Mouse (Mus musculus): Measurements from ENCODE around the gene Eif4ebp2. TPM values are rescaled to one million over a fixed set of nuclear protein-coding genes. Genes with fewer than 3 reads are reported as not detected.
A peak's percentile ranks its signal among the peaks of the same experiment; 100 is the strongest.

The Eif4ebp2 gene
- polyA plus RNA-seq, 1 experiment: 127 TPM

- H3K27ac ChIP-seq (ENCODE audit: insufficient read depth, low read depth, low read length): no peak overlapping the region
- DNase-seq: peak; percentile 74
- no peaks in the 10 kb centered on the region for H3K4me1 ChIP-seq (ENCODE audit: control insufficient read depth, insufficient read depth, low read length)
- 27% methylated on average over 13 of the region's 13 CpGs for WGBS
- H3K36me3 ChIP-seq (ENCODE audit: control insufficient read depth, insufficient read depth, low read length): no peaks in the 10 kb centered on the region
- H3K27me3 ChIP-seq (replicated peaks; ENCODE audit: control insufficient read depth, insufficient read depth, low read length): no peaks in the 10 kb centered on the region
- no peak overlapping the region for H3K4me3 ChIP-seq (ENCODE audit: insufficient read depth, low read depth, low read length)
- TF ChIP-seq POLR2A (IDR thresholded peaks at IDR 0.05; ENCODE audit: low read depth, low read length) (no peak), CTCF (conservative IDR thresholded peaks at IDR 0.05; ENCODE audit: insufficient read depth, insufficient read length, low read depth, low read length) (peak; percentile 94)
These were observed 53.2 kb downstream of the Eif4ebp2 start for GRCm38 (mm10) chr10:61399156-61399734.

DNA sequence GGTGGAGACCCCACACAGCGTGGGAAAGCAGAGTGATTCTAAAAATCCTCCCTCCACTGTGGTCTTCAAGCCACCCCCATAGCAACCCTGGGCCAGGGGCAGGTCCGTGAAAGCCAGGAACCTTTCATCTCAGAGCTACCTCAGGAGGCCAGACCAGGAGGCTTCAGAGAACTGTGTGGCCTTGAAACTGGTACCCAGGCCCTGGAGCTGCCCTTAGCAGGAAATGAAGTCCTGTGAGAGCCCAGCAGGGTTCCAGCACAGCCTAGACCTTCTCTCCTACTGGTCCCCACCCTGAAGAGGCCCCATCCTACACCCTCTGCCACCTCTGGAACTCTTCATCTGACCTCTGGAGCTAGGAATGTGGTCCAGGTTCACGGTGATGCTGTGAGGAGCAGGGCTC is 54.3 kb downstream of the Eif4ebp2 start:
- no peak for DNase-seq
- TF ChIP-seq POLR2A (IDR thresholded peaks at IDR 0.05; ENCODE audit: low read depth, low read length) (no peak), CTCF (conservative IDR thresholded peaks at IDR 0.05; ENCODE audit: insufficient read depth, insufficient read length, low read depth, low read length) (no peak)
- Histone ChIP-seq H3K36me3 (ENCODE audit: control insufficient read depth, insufficient read depth, low read length) (no peaks in the 10 kb centered on the region), H3K4me3 (ENCODE audit: insufficient read depth, low read depth, low read length) (no peak overlapping the region), H3K4me1 (ENCODE audit: control insufficient read depth, insufficient read depth, low read length) (no peaks in the 10 kb centered on the region), H3K27ac (ENCODE audit: insufficient read depth, low read depth, low read length) (no peak overlapping the region), H3K27me3 (replicated peaks; ENCODE audit: control insufficient read depth, insufficient read depth, low read length) (no peaks in the 10 kb centered on the region)
- 74% methylated on average over 3 of the region's 3 CpGs for WGBS

DNA sequence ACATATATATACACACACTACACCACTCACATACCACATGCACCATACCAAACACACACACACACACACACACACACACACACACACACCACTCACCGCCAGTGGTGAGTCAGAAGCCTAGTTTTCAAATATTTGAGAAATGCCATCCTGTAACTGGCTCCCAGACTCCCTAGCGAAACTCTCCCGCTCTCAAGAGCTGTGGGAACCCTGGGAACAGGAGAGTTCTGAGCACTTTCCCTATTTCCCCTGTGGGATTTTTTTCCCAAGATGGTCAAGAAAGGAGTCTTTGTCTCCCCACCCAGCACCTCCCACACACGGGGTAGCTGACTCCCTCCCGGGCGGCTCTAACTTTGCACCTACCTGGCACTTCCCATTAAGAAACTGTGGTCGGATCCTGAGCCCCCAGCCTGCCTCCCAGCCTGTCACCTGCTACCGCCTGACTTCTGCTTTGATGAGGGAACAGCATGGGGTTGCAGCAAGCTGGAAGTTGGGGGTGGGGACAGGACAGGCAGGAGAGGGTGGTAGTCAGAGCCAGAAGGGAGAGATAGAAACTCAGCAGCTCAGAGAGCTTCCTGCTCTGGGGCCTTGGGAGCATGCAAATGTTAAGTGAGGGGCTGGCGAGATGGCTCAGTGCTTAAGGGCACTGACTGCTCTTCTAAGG is 57.9 kb downstream of the Eif4ebp2 start:
- WGBS: 31% methylated on average over 9 of the region's 9 CpGs
- Histone ChIP-seq H3K27me3 (replicated peaks; ENCODE audit: control insufficient read depth, insufficient read depth, low read length) (no peaks in the 10 kb centered on the region), H3K4me3 (ENCODE audit: insufficient read depth, low read depth, low read length) (no peak overlapping the region), H3K27ac (ENCODE audit: insufficient read depth, low read depth, low read length) (no peak overlapping the region), H3K36me3 (ENCODE audit: control insufficient read depth, insufficient read depth, low read length) (no peaks in the 10 kb centered on the region), H3K4me1 (ENCODE audit: control insufficient read depth, insufficient read depth, low read length) (no peaks in the 10 kb centered on the region)
- DNase-seq: no peak
- TF ChIP-seq POLR2A (IDR thresholded peaks at IDR 0.05; ENCODE audit: low read depth, low read length): no peak
- no peak for TF ChIP-seq CTCF (conservative IDR thresholded peaks at IDR 0.05; ENCODE audit: insufficient read depth, insufficient read length, low read depth, low read length)

GRCm38 (mm10) chr10:61392584-61392983 is 59.9 kb downstream of the Eif4ebp2 start:
- no peak overlapping the region for H3K27ac ChIP-seq (ENCODE audit: insufficient read depth, low read depth, low read length)
- WGBS: 47% methylated on average over 4 of the region's 4 CpGs
- H3K4me3 ChIP-seq (ENCODE audit: insufficient read depth, low read depth, low read length): no peak overlapping the region
- H3K27me3 ChIP-seq (replicated peaks; ENCODE audit: control insufficient read depth, insufficient read depth, low read length): no peaks in the 10 kb centered on the region
- H3K4me1 ChIP-seq (ENCODE audit: control insufficient read depth, insufficient read depth, low read length): no peaks in the 10 kb centered on the region
- TF ChIP-seq CTCF (conservative IDR thresholded peaks at IDR 0.05; ENCODE audit: insufficient read depth, insufficient read length, low read depth, low read length) (no peak), POLR2A (IDR thresholded peaks at IDR 0.05; ENCODE audit: low read depth, low read length) (no peak)
- DNase-seq: no peak
- H3K36me3 ChIP-seq (ENCODE audit: control insufficient read depth, insufficient read depth, low read length): no peaks in the 10 kb centered on the region

DNA sequence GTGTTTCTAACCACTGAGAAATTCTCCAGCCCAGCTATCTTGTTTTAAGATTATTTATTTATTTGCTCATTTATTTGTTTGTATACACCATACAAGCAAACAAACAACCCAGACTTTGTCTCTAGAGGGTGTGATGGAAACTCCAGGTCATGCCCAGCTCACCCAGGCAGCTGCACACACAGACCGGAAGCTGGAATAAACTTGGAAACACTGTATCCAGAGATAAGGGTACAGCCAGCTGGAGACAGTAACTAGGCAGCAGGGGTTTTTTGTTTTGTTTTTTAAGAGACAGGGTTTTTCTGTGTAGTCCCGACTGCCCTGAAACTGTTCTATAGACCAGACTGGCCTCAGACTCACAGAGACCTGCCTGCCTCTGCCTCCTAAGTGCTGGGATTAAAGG is 62.3 kb downstream of the Eif4ebp2 start:
- Histone ChIP-seq H3K4me1 (ENCODE audit: control insufficient read depth, insufficient read depth, low read length) (no peaks in the 10 kb centered on the region), H3K27ac (ENCODE audit: insufficient read depth, low read depth, low read length) (no peak overlapping the region), H3K36me3 (ENCODE audit: control insufficient read depth, insufficient read depth, low read length) (no peaks in the 10 kb centered on the region), H3K27me3 (replicated peaks; ENCODE audit: control insufficient read depth, insufficient read depth, low read length) (no peaks in the 10 kb centered on the region), H3K4me3 (ENCODE audit: insufficient read depth, low read depth, low read length) (no peak overlapping the region)
- DNase-seq: no peak
- 54% methylated on average over 2 of the region's 2 CpGs for WGBS
- TF ChIP-seq CTCF (conservative IDR thresholded peaks at IDR 0.05; ENCODE audit: insufficient read depth, insufficient read length, low read depth, low read length) (no peak), POLR2A (IDR thresholded peaks at IDR 0.05; ENCODE audit: low read depth, low read length) (no peak)

- 83% methylated on average over 5 of the region's 5 CpGs for WGBS
- H3K4me1 ChIP-seq (ENCODE audit: control insufficient read depth, insufficient read depth, low read length): no peaks in the 10 kb centered on the region
- no peak overlapping the region for H3K4me3 ChIP-seq (ENCODE audit: insufficient read depth, low read depth, low read length)
- no peak for DNase-seq
- H3K27me3 ChIP-seq (replicated peaks; ENCODE audit: control insufficient read depth, insufficient read depth, low read length): no peaks in the 10 kb centered on the region
- no peak overlapping the region for H3K27ac ChIP-seq (ENCODE audit: insufficient read depth, low read depth, low read length)
- TF ChIP-seq POLR2A (IDR thresholded peaks at IDR 0.05; ENCODE audit: low read depth, low read length) (no peak), CTCF (conservative IDR thresholded peaks at IDR 0.05; ENCODE audit: insufficient read depth, insufficient read length, low read depth, low read length) (no peak)
- H3K36me3 ChIP-seq (ENCODE audit: control insufficient read depth, insufficient read depth, low read length): no peaks in the 10 kb centered on the region
These were observed 63.4 kb downstream of the Eif4ebp2 start for GRCm38 (mm10) chr10:61389020-61389419.

DNA sequence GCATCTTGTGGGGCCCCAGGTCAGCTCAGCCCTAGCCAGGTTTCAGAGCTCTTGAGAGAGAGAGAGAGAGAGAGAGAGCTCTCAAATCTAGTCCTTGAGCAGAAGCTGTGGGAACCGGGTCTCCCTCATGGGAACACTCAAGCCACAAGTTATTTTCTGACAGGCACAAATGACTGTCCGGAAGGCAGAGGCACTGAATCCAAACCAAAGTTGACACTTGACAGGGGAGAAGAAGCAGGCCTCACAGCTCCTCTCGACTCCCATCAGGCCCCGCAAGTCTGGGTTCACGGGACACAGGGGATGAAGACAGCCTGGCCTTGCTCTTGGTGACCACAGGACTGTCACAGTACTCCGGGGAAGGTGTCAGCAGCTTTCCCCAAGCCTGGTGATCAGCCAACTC is 66.2 kb downstream of the Eif4ebp2 start:
- H3K36me3 ChIP-seq (ENCODE audit: control insufficient read depth, insufficient read depth, low read length): no peaks in the 10 kb centered on the region
- TF ChIP-seq CTCF (conservative IDR thresholded peaks at IDR 0.05; ENCODE audit: insufficient read depth, insufficient read length, low read depth, low read length): no peak
- TF ChIP-seq POLR2A (IDR thresholded peaks at IDR 0.05; ENCODE audit: low read depth, low read length): no peak
- DNase-seq: no peak

More for the DNA sequence above, 66.2 kb downstream of the Eif4ebp2 start:
- no peak overlapping the region for H3K27ac ChIP-seq (ENCODE audit: insufficient read depth, low read depth, low read length)
- no peaks in the 10 kb centered on the region for H3K4me1 ChIP-seq (ENCODE audit: control insufficient read depth, insufficient read depth, low read length)
- no peaks in the 10 kb centered on the region for H3K27me3 ChIP-seq (replicated peaks; ENCODE audit: control insufficient read depth, insufficient read depth, low read length)
- no peak overlapping the region for H3K4me3 ChIP-seq (ENCODE audit: insufficient read depth, low read depth, low read length)
- 71% methylated on average over 6 of the region's 6 CpGs for WGBS

Data from kidney, adult 2 months (tissue).